Mouse (Mus musculus) intestine, embryonic 15.5 days (tissue): ENCODE measurements around the gene Ttyh2. TPM values are rescaled to one million over a fixed set of nuclear protein-coding genes. Genes with fewer than 3 reads are reported as not detected.

Experiments used
- ATAC-seq: fragments of 200-750 bp; cut with Nextera tagmentation; 2 replicates; pipeline ENCODE4 v1.8.0; 2017; ENCODE audit warnings: moderate TSS enrichment, moderate library complexity
- H3K27ac ChIP-seq: fragments of 300-500 bp; sonication (generic); 2 replicates; pipeline ENCODE4 v1.5.1; 2015; ENCODE audit warnings: mild to moderate bottlenecking, inconsistent platforms
- H3K27me3 ChIP-seq: fragments of 300-500 bp; sonication (generic); replicated peaks from 2 replicates; pipeline ENCODE4 v1.6.1; 2015; ENCODE audit warnings: inconsistent platforms
- H3K36me3 ChIP-seq: fragments of 300-500 bp; sonication (generic); 2 replicates; pipeline ENCODE4 v1.6.1; 2015; ENCODE audit warnings: inconsistent platforms
- H3K4me1 ChIP-seq: fragments of 300-500 bp; sonication (generic); replicated peaks from 2 replicates; pipeline ENCODE4 v1.6.1; 2015; ENCODE audit warnings: inconsistent platforms
- H3K4me2 ChIP-seq: fragments of 300-500 bp; sonication (generic); replicated peaks from 2 replicates; pipeline ENCODE4 v1.6.1; 2015; ENCODE audit warnings: mild to moderate bottlenecking, inconsistent platforms
- H3K4me3 ChIP-seq: fragments of 300-500 bp; sonication (generic); replicated peaks from 2 replicates; pipeline ENCODE4 v1.5.1; 2015; ENCODE audit warnings: inconsistent platforms
- H3K9ac ChIP-seq: fragments of 300-500 bp; sonication (generic); 2 replicates; pipeline ENCODE4 v1.6.1; 2015; ENCODE audit warnings: inconsistent platforms
- H3K9me3 ChIP-seq: fragments of 300-500 bp; sonication (generic); 2 replicates; pipeline ENCODE4 v1.6.1; 2016; ENCODE audit warnings: inconsistent platforms
- WGBS: fragments of 180-500 bp; shearing (Covaris S2); methylation state at CpG from one replicate; pipeline ENCODE4 v1.1.7; 2015; 5-methylcytosine and 5-hydroxymethylcytosine counted together
- polyA plus RNA-seq: library from polyadenylated mRNA; unstranded; fragments of >200 nt; fragmentation: Nextera tagmentation; extraction: Ambion mirVana; gene quantifications from 2 replicates; pipeline ENCODE4 v1.2.1, GENCODE M21; 2015

Ttyh2 gene
- polyA plus RNA-seq, result 28.5 and 31.5 TPM in 2 replicates

DNA sequence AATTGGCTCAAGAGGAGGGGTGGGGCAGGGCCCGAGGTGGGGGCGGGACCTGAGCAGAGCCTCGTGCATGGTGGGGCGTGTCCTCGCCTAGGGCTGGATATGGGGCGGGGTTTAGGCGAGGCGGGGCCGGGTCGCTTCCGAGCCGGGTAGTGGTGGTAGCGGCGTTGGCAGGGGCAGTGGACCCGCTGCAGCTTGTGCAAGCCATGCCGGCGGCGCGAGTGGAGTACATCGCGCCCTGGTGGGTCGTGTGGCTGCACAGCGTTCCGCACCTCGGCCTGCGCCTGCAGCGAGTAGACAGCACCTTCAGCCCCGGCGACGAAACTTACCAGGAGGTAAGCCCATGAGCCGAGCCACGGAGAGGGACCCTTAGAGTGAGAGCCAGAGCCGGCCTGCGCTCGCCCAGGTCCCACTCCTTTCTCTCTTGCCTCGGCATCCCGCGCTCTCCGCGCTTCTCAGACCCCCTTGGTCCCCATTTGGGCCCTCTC is at the start of gene Ttyh2:
Gene Ttyh2 (plus strand): TSS at position 91 of the 485 bp plus-strand sequence.
- Histone ChIP-seq H3K27ac (peak within 1 kb of the TSS; percentile 75), H3K4me3 (peak within 1 kb of the TSS; percentile 61), H3K27me3 (no peaks in the 10 kb centered on the region), H3K4me1 (peaks cover 62% of the 10 kb centered on the region), H3K9ac (peak within 1 kb of the TSS; percentile 73), H3K9me3 (no peaks in the 10 kb centered on the region), H3K36me3 (peaks cover 29% of the 10 kb centered on the region), H3K4me2 (peak within 1 kb of the TSS; percentile 96)
- peak; percentile 91 for ATAC-seq
- under 1% methylated on average over 38 of the region's 40 CpGs for WGBS

DNA sequence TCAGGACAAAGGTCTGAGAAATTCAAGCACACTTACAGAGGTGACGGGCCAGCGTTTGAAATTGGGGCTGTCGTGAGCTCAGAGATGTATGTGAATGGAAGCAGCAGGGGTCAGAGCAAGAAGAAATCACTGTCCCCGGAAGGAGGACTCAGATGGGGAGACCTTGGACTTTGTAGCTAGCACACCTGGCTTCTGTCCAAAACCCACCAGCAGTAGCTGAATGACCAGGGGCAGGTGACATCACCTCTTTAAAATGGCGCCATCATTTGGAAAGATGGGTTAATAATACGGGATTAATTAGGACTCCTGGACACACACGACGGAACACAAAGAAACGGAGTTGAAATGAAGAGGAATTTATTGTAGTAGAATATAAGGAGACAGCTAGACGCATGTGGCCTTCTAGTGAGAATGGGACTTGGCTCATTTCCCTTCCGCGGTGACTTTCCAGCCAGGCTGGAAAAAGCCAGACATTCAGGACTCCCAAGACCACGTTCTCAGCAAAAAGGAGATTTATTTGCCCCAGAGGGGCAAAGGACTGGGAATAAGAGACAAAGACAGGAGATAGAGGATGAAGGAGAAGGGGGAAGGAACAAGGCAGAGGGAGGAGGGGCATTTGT is 49.0 kb upstream of the Ttyh2 start:
- ATAC-seq, result no peak
- no peak overlapping the region for H3K4me2 ChIP-seq
- no peak overlapping the region for H3K27ac ChIP-seq
- no peak overlapping the region for H3K4me3 ChIP-seq
- H3K9ac ChIP-seq, result no peak overlapping the region
- no peaks in the 10 kb centered on the region for H3K4me1 ChIP-seq
- H3K36me3 ChIP-seq, result no peaks in the 10 kb centered on the region
- H3K27me3 ChIP-seq, result no peaks in the 10 kb centered on the region
- 77% methylated on average over 13 of the region's 13 CpGs for WGBS
- no peaks in the 10 kb centered on the region for H3K9me3 ChIP-seq

GRCm38 (mm10) chr11:114627036-114627435 is 48.2 kb upstream of the Ttyh2 start:
- H3K9ac ChIP-seq, result no peak overlapping the region
- no peak overlapping the region for H3K4me2 ChIP-seq
- no peak overlapping the region for H3K4me3 ChIP-seq
- no peaks in the 10 kb centered on the region for H3K4me1 ChIP-seq
- no peaks in the 10 kb centered on the region for H3K36me3 ChIP-seq
- no peaks in the 10 kb centered on the region for H3K27me3 ChIP-seq
- no peak overlapping the region for H3K27ac ChIP-seq
- WGBS, result 61% methylated on average over 6 of the region's 6 CpGs
- no peaks in the 10 kb centered on the region for H3K9me3 ChIP-seq
- no peak for ATAC-seq

- Histone ChIP-seq H3K27me3 (no peaks in the 10 kb centered on the region), H3K4me1 (no peaks in the 10 kb centered on the region), H3K9me3 (no peaks in the 10 kb centered on the region), H3K4me2 (no peak overlapping the region), H3K9ac (no peak overlapping the region), H3K27ac (no peak overlapping the region), H3K36me3 (no peaks in the 10 kb centered on the region), H3K4me3 (no peak overlapping the region)
- WGBS, result 65% methylated on average over 12 of the region's 12 CpGs
- ATAC-seq, result no peak
Measured at GRCm38 (mm10) chr11:114628032-114628431, 47.2 kb upstream of the Ttyh2 start.

DNA sequence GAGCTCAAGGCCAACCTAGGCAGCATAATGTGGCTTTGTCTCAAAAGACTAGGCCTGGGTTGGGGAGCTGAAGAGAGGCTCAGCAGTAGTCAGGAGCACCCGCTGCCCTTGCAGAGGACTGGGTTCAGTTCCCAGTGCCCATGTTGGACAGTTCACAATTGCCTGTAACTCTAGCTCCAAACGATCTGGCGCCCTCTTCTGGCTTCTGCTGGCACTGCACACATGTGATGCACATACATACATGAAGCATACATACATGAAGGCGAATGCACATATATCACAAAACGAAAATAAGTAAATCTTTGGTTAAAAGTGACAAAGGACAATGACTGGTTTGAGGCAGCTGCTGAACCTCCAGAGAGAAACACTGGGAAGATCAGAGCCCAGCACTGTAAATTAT is 45.2 kb upstream of the Ttyh2 start:
- WGBS, result 81% methylated on average over 5 of the region's 5 CpGs
- no peak overlapping the region for H3K27ac ChIP-seq
- no peak for ATAC-seq
- no peak overlapping the region for H3K4me3 ChIP-seq
- H3K36me3 ChIP-seq, result no peaks in the 10 kb centered on the region
- H3K27me3 ChIP-seq, result no peaks in the 10 kb centered on the region
- no peak overlapping the region for H3K4me2 ChIP-seq
- H3K4me1 ChIP-seq, result no peaks in the 10 kb centered on the region
- no peaks in the 10 kb centered on the region for H3K9me3 ChIP-seq
- H3K9ac ChIP-seq, result no peak overlapping the region

- ATAC-seq, result no peak
- Histone ChIP-seq H3K4me1 (no peaks in the 10 kb centered on the region), H3K36me3 (no peaks in the 10 kb centered on the region), H3K9me3 (no peaks in the 10 kb centered on the region), H3K9ac (no peak overlapping the region), H3K27me3 (no peaks in the 10 kb centered on the region), H3K27ac (no peak overlapping the region), H3K4me3 (no peak overlapping the region), H3K4me2 (no peak overlapping the region)
- 70% methylated on average over 8 of the region's 8 CpGs for WGBS
Measured at GRCm38 (mm10) chr11:114632266-114632665, 43.0 kb upstream of the Ttyh2 start.

DNA sequence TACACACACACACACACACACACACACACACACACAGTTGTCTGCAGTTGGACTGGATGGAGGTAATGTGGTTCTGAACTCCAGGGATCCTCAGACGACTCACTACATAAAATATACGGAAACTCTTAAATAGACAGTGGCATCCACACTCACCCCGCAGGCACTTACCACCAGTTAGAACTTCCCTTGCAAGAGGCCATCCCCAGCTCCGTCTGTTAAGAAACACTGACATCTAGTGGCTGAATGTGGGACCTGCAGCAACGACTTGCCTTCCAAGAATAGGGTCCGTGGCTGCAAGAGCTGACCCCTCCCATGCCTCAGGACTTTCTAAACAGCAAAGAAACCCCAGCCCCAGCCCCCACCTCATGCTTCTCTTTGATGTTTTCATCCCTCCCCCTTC is 38.9 kb upstream of the Ttyh2 start:
- peaks cover 2% of the 10 kb centered on the region; the same call in 1 of the 2 replicates for H3K4me1 ChIP-seq
- H3K9ac ChIP-seq, result no peak overlapping the region
- no peaks in the 10 kb centered on the region for H3K9me3 ChIP-seq
- H3K36me3 ChIP-seq, result no peaks in the 10 kb centered on the region
- H3K4me2 ChIP-seq, result peak overlapping the region; percentile 32; the same call in 1 of the 2 replicates
- no peak overlapping the region for H3K4me3 ChIP-seq
- 1% methylated on average over 6 of the region's 6 CpGs for WGBS
- H3K27me3 ChIP-seq, result peaks cover 7% of the 10 kb centered on the region
- no peak overlapping the region for H3K27ac ChIP-seq
- ATAC-seq, result peak; percentile 72

GRCm38 (mm10) chr11:114636727-114637505 is 38.3 kb upstream of the Ttyh2 start:
- H3K9ac ChIP-seq, result no peak overlapping the region
- 58% methylated on average over 35 of the region's 35 CpGs for WGBS
- H3K27me3 ChIP-seq, result peaks cover 7% of the 10 kb centered on the region
- no peak overlapping the region for H3K27ac ChIP-seq
- 0 out of 2 replicates have a peak, but pooled peaks have one; percentile 28 for ATAC-seq
- peaks cover 2% of the 10 kb centered on the region; the same call in 1 of the 2 replicates for H3K4me1 ChIP-seq
- no peaks in the 10 kb centered on the region for H3K36me3 ChIP-seq
- H3K4me2 ChIP-seq, result peak overlapping the region; percentile 32; the same call in 1 of the 2 replicates
- no peaks in the 10 kb centered on the region for H3K9me3 ChIP-seq
- H3K4me3 ChIP-seq, result no peak overlapping the region

GRCm38 (mm10) chr11:114638647-114639290 is 36.5 kb upstream of the Ttyh2 start:
- Histone ChIP-seq H3K9me3 (no peaks in the 10 kb centered on the region), H3K27ac (no peak overlapping the region), H3K36me3 (no peaks in the 10 kb centered on the region), H3K4me1 (peaks cover 2% of the 10 kb centered on the region; the same call in 1 of the 2 replicates), H3K4me2 (no peak overlapping the region), H3K9ac (no peak overlapping the region), H3K27me3 (peaks cover 7% of the 10 kb centered on the region), H3K4me3 (no peak overlapping the region)
- WGBS, result 66% methylated on average over 10 of the region's 10 CpGs
- ATAC-seq, result no peak

DNA sequence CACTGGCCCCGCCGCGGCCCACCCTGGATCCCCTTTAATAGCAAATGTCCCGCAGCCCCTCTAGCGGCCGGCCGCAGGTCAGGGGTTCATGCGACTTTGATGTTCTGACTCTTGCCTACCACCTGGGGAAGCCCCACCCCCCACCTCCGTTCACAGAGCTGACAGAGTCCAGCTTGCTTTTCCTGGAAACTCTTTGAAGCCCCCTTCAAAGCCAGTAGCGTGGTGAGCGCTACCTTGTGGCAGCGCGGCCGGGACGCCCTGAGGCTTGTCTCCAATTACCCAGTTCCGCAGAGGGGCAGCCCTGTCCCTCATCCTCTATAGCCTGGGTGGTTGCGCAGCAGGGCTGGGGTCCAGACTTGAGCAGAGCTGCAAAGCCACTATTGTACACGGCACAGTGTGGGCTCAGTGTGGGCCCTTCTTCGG is 35.5 kb upstream of the Ttyh2 start:
- peaks cover 7% of the 10 kb centered on the region for H3K27me3 ChIP-seq
- no peak overlapping the region for H3K4me2 ChIP-seq
- 10% methylated on average over 19 of the region's 19 CpGs for WGBS
- H3K36me3 ChIP-seq, result no peaks in the 10 kb centered on the region
- H3K9ac ChIP-seq, result no peak overlapping the region
- no peak overlapping the region for H3K27ac ChIP-seq
- no peak for ATAC-seq
- peaks cover 2% of the 10 kb centered on the region; the same call in 1 of the 2 replicates for H3K4me1 ChIP-seq
- no peak overlapping the region for H3K4me3 ChIP-seq
- no peaks in the 10 kb centered on the region for H3K9me3 ChIP-seq

DNA sequence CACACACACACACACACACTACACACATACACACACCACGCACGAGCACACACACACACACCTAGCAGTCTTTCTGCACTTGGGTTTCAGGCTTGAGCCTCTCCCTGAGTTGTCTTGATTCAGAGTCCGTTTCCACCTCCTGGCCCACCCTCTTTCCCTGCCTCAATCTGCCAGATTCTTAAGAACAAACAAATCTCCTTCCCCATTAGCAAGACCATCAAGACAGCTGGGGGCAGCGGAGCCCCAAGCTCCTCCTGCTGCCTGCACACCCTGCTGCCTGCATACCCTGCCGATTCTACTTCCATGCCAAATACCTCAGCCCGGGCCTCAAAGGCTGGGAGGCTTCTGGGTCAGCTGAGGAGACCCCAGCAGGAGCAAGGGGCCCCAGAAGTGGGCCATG is 34.6 kb upstream of the Ttyh2 start:
- WGBS, result 45% methylated on average over 6 of the region's 6 CpGs
- Histone ChIP-seq H3K36me3 (no peaks in the 10 kb centered on the region), H3K27me3 (peaks cover 7% of the 10 kb centered on the region), H3K4me1 (peaks cover 2% of the 10 kb centered on the region; the same call in 1 of the 2 replicates), H3K27ac (no peak overlapping the region), H3K4me3 (no peak overlapping the region), H3K9me3 (no peaks in the 10 kb centered on the region), H3K4me2 (no peak overlapping the region), H3K9ac (no peak overlapping the region)
- ATAC-seq, result no peak

DNA sequence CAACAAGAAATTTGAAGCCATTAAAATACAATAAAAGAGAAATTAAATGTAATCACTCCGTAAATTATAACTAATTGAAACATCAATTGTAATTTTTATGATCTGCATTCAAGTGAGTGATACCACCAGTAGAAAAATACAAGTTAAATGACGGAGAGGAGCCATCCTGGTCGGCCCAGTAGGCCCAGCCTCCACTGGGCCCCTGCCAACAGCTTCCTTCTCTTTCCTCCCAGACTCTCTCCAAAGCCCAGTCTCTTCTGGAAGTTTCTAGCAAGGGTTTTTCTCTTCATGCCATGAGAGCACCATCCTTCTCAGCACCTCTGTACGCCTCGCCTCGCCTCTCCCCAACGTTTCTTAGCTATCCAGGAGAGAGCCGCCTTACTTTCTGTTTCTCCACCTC is 34.1 kb upstream of the Ttyh2 start:
- H3K36me3 ChIP-seq, result no peaks in the 10 kb centered on the region
- no peaks in the 10 kb centered on the region for H3K9me3 ChIP-seq
- 83% methylated on average over 8 of the region's 8 CpGs for WGBS
- H3K4me3 ChIP-seq, result no peak overlapping the region
- H3K4me1 ChIP-seq, result peaks cover 2% of the 10 kb centered on the region; the same call in 1 of the 2 replicates
- no peak overlapping the region for H3K9ac ChIP-seq
- H3K27me3 ChIP-seq, result peaks cover 7% of the 10 kb centered on the region
- no peak overlapping the region for H3K4me2 ChIP-seq
- H3K27ac ChIP-seq, result no peak overlapping the region
- no peak for ATAC-seq
